Mouse (Mus musculus) right cerebral cortex, adult 18-20 months (tissue): ENCODE results near the gene Rab6b.
"Not testable (repeated sequence)": the region's sequence is repeated elsewhere in the genome, so short reads cannot be mapped to it uniquely, and the experiment has no call there.

Experiments used
- DNase-seq: peaks from one replicate; pipeline ENCODE4 v3.0.0; 2022; ENCODE audit warnings: mixed read lengths

The Rab6b gene

DNA sequence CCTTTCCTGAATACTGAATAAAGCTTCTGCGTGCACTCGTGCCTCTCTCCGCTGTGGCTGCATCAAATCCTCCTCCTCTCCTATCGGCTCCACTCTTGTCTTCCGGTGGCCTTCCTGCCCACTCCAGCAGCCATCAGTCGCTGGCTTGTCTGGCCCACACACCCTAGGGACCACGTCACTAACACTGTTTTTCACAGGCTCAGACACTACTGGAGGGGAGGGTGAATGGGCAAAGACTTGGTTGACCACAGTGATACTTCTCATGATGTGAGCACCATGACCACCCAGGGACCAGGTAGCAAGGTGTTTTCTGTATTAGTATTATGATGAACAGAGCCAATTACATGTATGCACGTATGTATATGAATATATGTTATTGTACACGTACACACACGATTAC, 34.7 kb downstream of the Rab6b start:
- DNase-seq = no peak

DNA sequence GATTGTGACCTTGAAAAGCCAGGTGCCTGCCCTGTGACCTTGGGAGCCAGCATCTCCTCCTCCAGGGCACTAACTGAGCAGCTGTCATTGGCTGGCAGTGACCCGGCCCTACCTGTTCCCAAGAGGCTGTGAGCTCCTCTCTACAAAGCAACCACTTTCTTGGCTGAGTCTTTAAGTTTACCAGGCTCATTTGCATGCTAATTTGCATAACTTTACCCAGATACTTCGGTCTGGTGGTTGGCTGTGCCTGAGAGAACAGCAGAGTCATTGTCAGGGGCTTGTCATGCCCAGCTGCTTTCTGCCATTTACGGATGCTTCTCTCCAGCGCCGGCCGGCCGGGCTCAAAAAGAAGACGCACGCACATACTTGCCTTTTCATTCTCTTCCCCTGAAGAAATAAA, 35.1 kb downstream of the Rab6b start:
- DNase-seq = peak; percentile 58

DNA sequence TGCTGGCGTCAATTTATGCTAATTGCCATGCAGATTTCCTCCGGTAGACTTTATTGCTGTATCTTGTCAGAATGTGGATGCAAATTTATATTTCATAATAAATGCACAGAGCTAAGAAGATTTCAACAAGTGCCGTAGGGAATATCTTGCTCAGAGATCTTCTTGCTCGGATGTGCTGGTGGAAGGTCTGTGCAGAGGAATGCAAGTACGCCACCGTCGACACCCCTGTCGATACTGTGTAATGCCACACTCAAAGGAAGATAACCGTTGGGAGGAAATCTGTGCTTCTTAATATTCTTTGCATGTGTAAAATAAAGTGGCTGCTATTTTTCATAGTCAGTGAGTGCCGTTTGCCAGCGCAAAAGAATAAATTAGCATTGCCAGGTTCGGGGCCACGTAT, 35.5 kb downstream of the Rab6b start:
- no peak for DNase-seq

DNA sequence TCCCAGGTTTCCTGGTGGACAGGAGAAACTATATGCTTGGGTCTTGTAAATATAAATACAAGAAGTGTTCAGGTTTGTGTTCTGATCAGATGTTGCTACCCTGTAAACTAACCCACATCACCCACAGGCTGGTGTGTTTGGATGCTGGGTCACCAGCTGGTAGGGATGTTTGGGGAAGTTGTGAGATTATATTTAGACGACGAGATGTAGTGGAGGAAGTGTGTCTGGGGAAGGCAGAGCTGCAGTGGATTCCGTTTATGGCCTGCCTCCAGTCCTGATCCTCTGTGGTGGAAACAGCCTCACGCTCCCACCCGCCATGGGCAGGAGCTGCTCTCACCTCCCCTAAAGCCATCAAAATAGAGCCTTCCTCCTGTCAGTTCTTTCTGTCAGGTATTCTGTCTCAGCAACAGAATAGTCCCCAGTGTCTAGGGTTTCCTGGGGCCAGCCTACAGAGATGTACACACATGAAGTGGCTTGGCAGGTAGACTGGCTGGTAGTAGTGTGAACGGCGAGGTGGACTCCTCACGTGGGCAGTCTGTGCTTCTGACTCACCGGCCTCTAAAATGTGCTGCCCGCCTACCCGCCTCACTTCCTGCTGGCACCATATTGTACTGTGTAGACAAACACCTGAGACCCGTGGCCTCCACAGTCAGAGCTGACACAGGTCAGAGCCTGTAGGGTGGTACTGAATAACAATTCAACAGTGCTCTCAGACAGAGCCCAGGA, 37.6 kb downstream of the Rab6b start:
- no peak for DNase-seq

DNA sequence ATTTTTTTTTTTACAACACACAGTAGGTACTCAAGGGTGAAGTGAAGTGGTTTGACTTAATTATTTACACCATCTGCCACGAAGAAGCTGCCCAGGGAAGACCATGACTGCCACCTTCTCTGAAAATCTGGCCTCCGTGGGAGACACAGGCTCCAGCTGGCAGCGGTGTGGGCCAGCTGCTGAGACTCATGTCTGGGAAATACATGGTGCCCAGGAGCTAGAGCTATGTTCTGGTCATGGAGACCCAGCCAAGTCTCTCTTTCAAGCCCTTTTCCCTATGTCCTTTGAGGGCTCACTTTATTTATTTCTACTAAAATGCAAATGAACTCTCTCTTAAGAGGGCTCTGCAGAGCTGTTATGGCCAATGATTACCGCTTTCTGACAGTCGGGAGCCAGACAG, 41.7 kb downstream of the Rab6b start:
- DNase-seq = no peak

DNA sequence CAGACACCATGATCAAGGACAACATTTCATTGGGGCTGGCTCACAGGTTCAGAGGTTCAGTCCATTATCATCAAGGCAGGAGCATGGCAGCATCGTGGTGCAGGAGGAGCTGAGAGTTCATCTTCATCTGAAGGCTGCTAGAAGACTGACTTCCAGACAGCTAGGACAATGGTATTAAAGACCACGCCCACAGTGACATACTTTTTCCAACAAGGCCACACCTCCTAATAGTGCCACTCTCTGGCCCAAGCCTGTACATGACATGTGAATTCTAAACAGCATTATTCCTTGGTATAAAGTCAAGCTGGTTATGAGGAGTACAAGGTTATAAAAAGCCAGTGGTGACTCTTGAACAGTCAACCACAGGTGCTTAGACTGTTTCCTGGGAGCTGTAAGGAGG, 43.0 kb downstream of the Rab6b start:
- no peak for DNase-seq

DNA sequence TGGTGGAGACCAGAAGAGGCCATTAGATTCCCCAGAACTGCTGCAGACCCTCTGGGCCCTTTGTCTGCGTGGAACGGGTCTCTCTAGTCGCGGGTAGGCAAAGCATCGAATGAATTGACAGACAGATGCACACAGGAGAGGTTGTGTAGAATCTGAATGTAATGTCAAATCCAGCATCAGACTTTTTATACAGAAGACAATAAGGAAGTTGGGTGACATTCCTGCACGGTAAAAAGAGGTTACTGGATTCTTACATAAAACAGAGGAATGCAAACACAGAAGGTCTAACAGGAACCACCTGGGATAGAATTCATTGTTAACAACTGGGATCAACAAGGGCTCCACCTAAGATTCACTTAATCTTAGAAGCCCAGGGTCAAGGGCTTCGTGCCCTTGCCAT, 43.6 kb downstream of the Rab6b start:
- not testable (repeated sequence) for DNase-seq

DNA sequence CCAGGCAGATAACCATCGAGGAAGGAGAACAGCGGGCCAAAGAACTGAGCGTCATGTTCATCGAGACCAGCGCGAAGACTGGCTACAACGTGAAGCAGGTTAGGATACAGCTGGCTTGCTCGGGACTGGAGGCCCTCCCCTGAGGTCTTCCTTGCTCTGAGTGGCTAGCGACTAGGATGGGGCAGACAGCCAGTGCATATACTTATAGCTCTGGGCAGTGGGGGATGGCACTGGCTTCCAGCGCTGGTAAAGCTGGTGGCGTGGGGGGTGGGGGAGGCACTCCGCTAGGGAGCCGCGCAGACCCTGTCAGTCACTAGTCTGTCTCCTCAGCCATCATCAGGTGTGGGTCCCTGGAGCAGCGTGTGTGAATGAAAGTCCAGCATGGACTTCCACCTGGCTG, 52.2 kb downstream of the Rab6b start:
- DNase-seq = no peak

DNA sequence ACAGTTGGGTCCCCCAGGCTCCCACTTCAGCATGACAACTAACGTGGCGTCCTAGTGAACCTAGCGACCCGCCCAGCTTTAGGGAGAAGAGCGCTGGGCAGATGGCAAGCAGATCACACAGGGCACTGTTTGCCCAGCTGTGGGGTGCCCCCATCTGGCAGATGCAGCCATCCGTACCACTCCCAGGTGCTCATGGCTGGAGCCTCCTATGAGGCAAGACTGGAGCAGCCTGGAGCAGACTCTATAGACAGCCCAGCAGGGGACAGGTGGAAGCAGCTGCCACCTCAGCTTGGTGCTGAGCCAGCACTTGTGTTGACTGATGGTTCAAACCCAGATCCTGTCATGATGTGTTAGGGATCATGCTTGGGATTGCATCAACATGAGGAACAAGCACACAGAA, 56.5 kb downstream of the Rab6b start:
- DNase-seq = no peak

DNA sequence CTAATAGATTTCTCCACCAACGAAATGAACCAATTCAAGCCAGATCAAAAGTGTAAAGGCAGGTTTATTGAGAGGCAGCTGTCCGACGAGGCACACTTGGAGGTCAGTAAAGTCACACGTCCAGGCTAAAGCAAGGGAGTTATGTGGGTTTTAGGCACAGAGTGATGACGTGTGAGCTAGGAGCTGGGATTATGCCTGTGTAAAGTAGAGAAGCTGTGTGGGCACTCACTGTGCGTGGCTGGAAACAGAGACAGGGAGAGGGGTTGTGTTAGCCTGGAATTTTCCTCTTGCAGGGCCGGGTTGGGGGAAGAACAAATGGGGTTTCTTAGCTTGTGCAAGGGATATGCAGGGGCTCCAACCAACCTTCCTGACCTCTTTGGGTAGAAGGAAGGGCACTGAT, 57.2 kb downstream of the Rab6b start:
- DNase-seq = peak; percentile 58

DNA sequence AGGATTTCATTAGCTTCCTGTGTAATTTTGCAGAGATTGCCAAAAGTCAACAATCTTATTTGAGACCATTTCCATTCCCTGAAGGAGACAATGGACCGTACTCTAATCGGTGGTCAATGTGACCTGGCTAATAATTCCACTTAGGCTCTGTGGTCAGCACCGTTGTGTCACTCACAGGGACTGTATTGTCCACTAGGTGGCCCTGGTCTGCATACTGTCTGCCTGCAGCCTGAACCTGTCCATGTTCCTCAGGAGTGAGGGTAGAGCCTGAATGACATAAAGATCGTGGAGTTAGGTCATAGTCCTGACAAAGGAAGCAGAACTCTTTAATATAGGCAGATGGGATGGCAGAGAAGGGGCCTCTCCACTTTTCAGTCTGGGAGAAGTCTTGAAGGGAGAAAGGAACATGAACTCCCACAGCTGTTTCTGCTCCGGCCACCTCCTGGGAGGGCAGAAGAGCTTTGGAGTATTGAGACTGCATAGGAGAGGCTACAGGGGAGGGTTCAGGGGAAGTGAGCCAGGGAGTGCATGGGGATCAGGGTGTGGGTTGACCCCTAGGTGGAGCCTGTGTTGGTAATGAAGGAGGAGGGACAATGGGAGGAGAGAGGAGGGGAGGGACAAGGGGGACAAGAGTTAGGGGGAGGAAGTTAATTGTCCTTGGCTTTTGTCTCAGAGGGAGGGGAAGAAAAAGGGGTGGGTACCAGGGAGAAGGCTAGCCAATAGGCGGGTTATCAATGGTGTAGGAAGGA, 63.4 kb downstream of the Rab6b start:
- DNase-seq = no peak

DNA sequence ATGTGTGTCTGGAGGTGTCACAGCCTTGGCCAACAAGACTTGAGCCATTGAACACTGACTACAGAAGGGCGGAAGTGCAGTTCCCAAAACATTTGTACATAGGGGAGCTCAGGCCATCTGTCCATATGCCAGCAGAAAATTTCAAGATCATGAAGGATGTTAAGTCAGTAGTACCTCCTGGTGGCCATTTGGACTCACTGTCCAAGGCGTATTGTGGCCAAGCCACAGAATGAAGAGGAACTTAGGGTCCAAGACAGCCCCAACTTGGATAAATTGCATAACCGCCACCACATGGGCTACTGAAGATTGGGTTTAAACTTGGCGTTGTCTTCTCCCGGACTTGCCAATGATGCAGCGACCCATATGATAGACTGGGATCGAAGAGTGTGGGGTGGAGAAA, 64.1 kb downstream of the Rab6b start:
- no peak for DNase-seq

DNA sequence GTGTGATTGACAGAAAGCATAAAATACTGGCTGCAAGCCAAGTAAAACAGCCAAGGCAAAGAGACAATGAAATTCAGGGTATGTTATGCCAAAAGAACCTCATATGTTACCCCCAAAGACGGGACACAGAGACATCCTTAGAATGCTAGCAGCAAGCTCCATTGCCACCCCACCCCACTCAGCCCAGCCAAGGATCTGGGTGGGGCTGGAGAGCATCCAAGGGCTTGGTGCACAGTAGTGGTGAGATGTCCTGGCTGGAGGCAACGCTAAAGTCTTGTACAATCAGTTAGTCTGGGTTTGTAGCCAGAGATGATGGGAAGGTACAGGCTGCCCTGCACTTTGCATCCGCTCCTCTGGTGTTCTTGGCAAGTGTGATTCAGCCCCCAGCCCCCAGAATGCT, 68.7 kb downstream of the Rab6b start:
- DNase-seq = no peak

DNA sequence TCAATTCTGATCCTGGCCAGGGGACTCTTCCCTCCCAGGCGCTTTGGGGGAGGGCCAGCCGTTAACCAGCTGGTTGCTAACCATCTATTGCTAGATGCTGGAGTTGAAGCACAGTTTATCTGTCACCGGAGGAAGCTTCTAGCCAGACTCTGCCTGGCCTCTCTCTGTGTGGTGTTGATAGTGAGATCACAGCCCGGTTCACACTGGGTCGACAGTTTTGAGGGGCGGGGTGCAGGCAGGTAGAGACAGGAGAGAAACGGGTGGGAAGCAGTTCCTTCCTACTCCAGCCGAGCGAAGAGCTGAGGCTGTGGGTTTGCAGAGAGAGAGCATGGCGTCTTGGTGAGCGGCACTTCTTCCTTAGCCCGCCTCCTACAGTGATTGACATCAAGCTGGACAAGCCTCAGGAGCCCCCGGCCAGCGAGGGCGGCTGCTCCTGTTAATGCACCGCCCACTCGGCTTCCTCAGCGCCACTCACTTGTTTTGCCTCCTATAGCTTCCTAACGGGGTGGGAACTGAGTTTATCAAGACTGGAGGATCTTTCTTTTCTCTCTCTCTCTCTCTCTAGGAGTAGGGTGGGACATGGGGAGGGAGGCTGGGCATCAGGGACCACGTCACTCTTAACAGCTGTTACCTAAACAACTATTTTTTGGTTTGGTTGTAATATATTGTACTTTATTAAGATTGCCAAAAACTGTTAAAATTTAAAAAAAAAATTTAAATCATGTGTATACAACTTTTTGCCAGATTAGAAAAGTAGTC, 69.4 kb downstream of the Rab6b start:
- peak; percentile 55 for DNase-seq

DNA sequence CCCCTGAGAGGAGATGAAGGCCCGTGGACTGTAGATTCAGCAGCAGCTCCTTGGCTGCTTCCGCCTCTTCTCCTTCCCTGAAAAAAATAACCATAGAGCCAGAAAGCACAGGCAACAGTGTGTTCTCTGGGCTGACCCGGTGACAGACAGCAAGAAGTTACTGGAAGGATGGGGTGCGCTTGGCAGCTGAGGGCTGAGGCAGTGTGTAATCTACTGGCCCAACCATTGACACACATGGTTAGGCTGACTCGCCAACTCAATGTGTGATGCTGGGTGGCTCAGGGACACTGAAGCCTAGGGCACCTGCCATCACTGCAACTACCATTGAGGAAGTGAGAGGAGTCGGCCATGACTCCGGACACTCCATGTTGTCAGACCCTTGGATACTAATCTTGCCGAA, 70.3 kb downstream of the Rab6b start:
- DNase-seq = no peak

DNA sequence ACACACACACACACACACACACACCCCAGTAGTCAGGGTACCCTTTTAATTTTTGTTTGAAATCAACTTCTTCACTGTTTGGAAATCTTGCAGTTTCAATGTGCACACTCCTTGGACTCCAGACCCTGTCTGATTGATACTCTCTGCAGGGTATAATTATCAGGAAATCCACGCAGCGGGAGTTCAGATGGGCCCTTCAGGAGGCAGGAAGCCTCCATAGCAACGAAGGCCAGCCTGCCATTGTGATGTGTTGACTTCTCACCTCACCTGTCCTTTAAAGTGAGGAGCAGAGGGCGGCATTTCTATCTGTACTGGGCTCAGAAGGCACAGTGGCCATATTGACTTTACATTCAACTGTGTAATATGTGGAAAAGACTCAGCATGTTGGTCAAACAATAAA, 73.3 kb downstream of the Rab6b start:
- no peak for DNase-seq

DNA sequence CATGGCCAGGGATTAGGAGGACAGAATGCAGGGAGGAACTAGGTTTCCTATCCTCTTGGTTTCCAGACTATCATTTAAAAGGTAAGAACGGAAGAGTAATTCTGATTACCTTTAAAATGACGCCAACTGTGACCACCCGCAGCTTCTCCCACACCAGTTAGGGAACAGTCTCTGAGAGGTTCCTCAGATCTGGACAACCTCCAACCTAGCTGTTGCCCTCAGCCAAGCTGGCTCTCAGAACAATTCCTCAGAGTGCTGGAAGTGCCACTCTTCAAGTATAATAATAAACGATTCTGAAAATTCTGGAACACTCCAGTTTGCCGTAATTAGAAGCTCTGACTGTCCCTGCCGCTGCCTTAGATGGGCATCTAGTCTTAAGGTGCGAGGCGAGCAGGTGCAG, 74.4 kb downstream of the Rab6b start:
- DNase-seq = no peak

DNA sequence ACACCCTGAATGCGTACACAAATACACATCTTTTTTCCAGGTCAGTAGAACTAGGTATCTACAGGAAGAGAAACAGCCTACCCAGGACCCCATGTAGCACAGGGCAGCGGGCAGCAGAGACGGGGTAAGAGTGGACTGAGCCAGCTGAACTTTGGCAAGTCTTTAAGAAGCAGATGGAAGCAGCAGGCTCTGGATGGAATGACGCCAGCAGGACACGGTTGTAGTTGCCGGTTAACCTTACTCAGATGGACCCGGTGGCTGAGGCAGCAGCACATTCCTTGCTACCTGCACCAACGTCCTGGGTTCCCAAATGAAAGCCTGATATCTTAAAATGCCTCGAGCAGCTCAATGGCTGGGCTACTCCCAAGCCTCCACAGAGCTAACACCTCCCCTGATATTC, 75.2 kb downstream of the Rab6b start:
- no peak for DNase-seq

DNA sequence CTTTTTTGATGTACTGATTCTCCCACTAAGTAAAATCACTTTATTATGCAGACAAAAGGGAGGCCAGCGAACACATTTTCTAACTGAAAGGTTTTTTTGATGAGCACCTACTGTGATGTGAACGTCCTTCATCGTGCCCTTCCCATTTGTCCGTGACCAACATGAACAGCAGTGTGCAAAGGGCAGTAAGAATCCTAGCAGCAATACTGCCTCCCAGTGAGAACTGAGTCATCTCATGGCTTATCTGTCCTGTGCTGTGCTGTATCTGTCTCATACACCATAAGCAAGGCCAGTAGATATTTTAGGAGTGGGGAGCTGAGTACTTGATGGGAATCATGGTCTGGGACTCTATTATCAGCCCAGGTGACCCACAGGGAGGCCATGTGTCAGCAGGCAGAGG, 76.8 kb downstream of the Rab6b start:
- no peak for DNase-seq

DNA sequence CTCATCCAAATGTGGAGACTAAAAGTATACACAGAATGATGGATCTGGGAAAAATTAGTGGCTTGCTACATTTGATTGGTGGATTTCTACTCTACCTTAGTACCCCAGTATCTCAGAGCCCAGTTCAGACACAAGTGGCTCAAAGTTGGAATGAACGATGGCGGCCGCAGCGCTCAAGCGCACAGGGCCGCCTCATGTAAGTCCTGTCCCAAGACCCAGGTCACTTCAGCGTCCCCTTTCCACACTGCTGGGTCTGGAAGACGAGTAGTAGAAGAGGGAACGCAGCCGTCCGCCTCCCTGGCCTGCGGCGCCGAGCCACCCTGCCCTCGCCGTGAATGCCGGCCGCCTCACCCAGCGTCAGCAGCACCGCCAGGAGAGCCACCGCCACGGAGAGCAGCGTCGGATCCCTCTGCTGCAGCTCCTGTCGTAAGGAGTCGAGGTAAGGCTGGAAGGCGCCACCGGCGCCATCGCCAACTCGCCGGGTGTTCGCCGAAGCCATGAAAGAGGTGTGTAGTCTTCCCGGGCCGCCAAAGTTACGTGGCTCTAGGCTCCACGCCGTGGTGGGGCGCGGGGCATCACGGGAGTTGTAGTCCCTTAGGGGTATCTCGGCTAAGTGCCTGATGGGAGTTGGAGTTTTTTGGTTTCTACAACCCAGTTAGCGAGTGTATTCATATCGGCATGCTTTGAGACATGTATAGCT, 90.1 kb downstream of the Rab6b start, which contains the start of gene Srprb:
Srprb (minus strand) TSS at position 577 of the 700 bp plus-strand sequence.
- peak; percentile 96 for DNase-seq

DNA sequence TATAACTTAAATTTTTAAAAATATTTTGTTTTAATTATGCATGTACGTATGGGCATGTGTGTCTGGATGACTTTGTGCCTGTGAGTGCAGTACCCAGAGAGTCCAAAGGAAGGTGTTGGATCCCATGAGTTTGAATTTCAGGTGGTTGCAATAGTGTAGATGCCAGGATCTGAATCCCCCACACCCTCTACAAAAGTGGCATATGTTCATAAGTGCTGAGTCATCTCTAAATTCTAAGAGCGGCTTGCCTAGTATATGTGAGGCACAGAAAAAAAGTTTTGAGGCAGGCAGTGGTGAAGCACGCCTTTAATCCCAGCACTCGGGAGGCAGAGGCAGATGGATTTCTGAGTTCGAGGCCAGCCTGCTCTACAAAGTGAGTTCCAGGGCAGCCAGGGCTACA, 94.2 kb downstream of the Rab6b start:
- DNase-seq = no peak

DNA sequence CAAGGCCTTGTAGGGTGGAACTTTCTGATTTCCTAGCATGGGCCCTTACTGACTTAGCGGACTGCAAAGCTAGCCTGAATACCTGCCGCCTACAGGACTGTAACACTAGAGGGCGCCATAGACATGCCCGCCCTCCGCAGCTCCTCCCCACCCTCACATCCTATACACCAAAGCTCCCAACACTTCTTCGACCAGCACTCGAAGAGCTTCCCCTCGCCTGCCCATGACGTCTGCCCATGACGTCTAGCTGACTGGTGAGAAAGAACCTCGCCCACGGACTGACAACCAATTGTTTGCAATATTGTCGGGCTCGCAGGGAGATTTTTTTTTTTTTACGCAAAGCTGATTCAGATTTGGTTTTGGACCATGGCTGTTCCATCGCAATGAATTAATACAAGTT, 96.3 kb downstream of the Rab6b start:
- peak; percentile 70 for DNase-seq

DNA sequence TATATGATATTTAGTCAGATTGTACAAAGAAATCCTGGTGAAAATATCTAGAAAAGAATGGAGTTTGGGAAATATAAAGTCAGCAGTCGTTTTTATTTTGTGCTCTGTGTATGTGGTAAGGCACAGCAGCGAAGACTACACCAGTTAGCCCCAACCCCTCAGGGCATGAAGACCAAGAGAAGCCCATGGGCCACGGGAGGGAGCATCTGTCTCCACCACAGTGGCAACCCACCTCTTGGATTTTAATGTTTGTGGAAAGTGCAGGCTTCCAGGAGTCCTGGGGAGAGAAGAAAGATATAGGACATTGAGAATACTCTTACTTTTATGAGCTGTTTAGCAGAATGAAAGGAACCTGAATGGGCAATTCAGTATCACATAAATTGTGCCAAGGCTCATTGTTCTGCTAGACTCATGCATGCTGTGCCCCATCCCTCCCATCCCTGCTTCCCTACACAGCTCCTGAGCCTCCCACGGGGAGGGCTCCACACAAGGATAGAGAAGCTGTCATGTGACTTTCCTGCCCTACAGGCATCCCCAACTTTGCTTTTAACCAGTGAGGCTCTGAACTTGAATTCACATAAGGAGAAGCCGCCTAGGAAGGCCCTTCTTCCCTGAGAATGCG, 97.3 kb downstream of the Rab6b start:
- DNase-seq = no peak
